Mouse (Mus musculus) lung, postnatal 36 days (tissue): Measurements from ENCODE around the gene Thap11.

Source experiments
- DNase-seq: peaks from one replicate; pipeline ENCODE4 v3.0.0; 2022; ENCODE audit warnings: mixed read lengths

The Thap11 gene

GRCm38 (mm10) chr8:105852146-105852729 lies 2.7 kb upstream of the Thap11 start:
- DNase-seq: no peak

- DNase-seq: no peak
Measured at GRCm38 (mm10) chr8:105853178-105853577, 1.8 kb upstream of the Thap11 start, which contains the start of gene Cenpt. Cenpt (minus strand) TSS chr8:105853278.

- DNase-seq: no peak
Measured at GRCm38 (mm10) chr8:105854303-105854702, 629 bp upstream of the Thap11 start.

DNA sequence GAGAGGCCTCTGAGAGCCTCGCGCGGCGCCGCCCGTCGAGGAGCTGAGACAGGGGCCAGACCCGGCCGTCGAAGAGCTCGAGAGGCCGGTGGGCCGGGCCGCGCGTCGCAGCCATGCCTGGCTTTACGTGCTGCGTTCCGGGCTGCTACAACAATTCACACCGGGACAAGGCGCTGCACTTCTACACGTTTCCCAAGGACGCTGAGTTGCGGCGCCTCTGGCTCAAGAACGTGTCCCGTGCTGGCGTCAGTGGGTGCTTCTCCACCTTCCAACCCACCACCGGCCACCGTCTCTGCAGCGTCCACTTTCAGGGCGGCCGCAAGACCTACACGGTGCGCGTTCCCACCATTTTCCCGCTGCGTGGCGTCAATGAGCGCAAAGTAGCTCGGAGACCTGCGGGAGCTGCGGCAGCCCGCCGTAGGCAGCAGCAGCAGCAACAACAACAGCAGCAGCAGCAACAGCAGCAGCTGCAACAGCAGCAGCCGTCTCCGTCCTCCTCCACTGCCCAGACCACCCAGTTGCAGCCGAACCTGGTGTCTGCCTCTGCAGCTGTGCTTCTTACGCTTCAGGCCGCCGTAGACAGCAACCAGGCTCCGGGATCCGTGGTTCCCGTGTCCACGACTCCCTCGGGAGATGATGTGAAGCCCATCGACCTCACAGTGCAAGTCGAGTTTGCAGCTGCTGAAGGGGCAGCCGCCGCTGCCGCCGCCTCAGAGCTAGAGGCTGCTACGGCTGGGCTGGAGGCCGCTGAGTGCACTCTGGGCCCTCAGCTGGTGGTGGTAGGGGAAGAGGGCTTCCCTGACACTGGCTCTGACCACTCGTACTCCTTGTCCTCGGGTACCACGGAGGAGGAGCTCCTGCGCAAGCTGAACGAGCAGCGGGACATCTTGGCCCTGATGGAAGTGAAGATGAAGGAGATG lies 576 bp downstream of the Thap11 start:
- DNase-seq: peak; percentile 47

DNA sequence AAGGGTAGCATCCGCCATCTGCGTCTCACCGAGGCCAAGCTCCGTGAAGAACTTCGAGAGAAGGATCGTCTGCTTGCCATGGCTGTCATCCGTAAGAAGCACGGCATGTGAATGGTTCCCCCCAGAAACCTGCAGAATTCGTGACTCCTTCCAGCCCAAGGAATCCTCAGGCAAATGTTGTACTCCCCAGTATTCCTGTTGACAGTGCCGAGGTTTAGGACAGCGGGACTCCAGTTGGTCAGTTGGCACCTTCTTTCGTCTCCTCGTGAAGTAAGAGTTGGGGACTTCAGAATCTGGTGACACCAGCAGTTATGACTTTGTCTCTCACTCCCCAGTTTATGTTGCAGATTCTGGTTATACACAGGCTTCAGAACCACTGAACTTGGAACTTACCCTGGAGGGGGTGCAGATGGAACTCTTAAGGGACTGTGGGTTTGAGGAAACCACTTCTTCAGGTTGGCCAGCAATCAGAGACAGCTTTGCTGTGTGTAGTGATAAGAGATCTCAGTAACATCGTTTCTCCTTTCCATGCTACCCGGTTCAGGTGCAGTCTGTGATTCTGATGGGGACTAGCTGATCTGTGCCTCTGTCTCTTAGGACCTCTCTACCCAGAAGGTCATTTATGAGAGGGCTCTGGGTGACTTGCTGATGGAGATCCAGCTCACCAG lies 1.4 kb downstream of the Thap11 start:
- no peak for DNase-seq

GRCm38 (mm10) chr8:105858495-105858894 lies 3.6 kb downstream of the Thap11 start:
- DNase-seq: peak; percentile 57

- no peak for DNase-seq
Measured at GRCm38 (mm10) chr8:105859314-105859713, 4.4 kb downstream of the Thap11 start.

- DNase-seq: peak; percentile 98
Measured at GRCm38 (mm10) chr8:105860143-105860981, 5.4 kb downstream of the Thap11 start, which contains the start of gene Nutf2. Nutf2 (plus strand) TSS chr8:105860580.

DNA sequence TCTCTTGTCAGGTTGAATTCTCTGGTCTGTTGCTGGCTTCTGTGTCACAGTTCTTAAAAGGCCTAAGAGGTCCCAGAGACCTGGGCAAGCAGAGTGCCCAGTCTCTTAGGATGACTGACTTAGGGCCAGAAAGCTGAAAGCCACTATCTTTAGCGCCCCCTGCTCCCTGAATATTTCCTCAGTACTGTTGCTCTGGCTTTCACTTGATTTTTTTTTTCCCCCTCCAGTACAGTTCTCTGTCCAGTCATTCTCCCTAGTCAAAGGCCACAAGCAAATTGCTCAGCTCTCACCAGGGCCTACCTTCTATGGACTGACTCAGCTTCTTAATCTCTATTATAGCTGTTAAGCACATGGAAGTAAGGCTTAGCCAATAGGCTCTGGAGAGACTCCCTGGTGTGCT lies 7.0 kb downstream of the Thap11 start:
- DNase-seq: no peak

GRCm38 (mm10) chr8:105866364-105867029 lies 11.6 kb downstream of the Thap11 start:
- no peak for DNase-seq

DNA sequence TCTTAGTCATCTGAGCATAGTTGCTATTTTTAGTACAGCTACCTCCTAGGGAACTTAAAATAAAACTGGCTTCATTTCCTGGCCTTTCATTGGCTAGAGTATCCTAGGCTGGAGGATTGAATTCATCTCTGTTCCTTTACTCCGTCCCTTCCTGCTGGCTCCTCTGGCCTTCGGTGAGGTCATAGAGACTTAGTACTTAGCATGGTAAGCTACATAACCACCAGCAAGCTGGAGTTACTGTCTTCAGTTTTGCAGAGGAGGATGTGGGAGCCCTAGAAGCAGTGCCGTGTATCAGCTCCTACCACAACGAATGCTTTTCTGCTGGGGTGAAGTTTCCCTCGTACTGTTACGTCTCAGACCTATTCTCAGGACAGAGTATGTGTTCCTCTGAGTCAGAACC lies 19.4 kb downstream of the Thap11 start:
- no peak for DNase-seq

DNA sequence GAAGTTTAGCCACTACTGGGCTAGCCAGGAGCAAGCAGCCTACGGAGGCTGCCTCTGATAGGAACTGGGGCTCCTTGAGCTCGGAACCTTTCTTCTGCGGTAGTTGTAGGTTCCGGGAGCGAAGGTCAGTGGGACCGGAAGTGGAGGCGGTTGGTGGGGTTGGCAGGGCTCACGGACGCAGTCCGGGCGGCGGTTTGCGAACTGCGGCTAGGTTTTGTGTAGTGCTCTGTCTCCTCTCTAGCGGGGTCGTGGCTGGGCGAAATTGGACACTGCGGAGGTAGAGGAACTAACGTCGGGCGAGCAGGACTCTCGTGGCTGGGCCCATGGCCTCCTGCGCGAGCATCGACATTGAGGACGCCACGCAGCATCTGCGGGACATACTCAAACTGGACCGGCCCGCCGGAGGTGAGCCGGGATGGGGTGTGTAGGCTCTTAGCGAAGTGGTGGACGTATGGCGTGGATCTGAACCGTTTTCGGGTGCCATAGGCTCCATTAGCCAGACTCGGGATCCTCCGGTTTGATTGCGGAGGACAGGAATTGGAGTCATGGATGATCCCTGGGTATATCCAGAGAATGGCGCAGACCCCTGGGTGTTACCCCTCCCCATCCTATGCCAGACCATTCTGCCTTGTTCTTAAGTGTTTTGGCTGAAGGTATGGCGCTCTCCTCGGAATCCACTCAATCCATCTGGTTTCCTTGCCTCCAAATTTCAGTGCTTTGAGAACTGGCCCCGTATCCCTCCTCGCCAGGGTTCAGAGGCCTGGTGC lies 26.0 kb downstream of the Thap11 start, which contains the start of gene Edc4:
Gene Edc4 (plus strand): TSS at position 128 of the 767 bp plus-strand sequence.
- DNase-seq: peak; percentile 90

GRCm38 (mm10) chr8:105889756-105890465 lies 35.0 kb downstream of the Thap11 start:
- no peak for DNase-seq

- no peak for DNase-seq
Measured at GRCm38 (mm10) chr8:105890870-105891269, 35.9 kb downstream of the Thap11 start.

- peak; percentile 42 for DNase-seq
Measured at GRCm38 (mm10) chr8:105892432-105892831, 37.5 kb downstream of the Thap11 start.

DNA sequence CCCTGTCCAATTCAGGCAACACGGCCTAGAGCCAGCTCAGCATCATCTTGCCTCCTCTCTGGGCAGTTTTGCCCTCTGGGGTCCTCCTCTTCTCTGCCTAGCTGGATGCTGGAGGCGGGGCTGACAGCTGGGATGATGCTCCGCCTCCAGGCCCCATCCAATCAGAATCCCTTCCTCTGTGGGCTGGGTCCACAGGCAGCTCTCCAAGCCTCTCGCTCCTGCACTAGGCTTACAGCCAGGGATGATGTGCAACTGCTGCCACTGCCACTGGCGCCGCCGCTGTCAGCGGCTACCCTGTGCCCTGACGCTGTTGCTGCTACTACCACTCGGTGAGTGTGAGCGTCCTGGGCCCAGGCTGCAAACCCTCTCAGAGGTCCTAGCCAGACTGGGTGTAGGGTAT lies 38.4 kb downstream of the Thap11 start, which contains the start of gene Nrn1l:
Gene Nrn1l (plus strand): TSS at position 229 of the 400 bp plus-strand sequence.
- peak; percentile 74 for DNase-seq

DNA sequence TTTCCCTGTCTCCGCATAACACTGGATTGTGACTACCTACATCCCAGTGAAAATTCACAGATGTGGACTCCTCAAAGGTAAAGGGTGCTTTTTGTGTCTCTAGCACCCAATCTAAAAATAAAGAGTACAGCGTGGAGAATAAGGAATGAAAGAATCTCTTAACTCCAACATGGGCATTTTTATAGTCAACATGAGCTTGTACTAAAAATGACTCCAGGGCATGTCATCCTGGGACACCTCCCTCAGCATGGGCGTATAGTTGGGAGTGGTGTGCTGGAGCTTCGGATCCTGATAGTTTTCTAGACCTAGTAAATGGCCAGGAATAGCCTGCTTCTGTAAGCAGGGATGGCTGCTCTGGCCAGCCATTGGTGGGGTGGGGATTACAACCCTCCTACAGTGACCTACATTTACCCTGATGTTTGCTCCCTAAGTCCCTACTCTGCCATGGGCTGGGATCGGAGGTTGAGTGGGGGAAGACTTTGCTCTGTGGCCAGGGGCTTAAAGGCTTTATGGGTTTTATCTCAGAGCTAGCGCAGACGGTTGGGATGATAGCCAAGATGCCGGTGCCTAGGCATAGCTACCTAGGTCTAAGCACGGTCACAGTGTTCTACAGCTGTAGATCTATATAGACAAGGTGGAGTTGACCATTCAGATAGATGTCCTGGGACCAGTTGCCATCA lies 43.0 kb downstream of the Thap11 start:
- no peak for DNase-seq

- peak; percentile 94 for DNase-seq
Measured at GRCm38 (mm10) chr8:105900180-105900940, 45.4 kb downstream of the Thap11 start, which contains the start of gene Pskh1. Pskh1 (plus strand) TSS chr8:105900441.
